8 mouse cellular contexts compared by ENCODE assay signal in genomic region chr5:121190210-121190835, GRCm38 (mm10). TPM values are rescaled to one million over a fixed set of nuclear protein-coding genes. Genes with fewer than 3 reads are reported as not detected.
DNase-seq lines count a peak whose midpoint lies in the region; ATAC-seq and TF ChIP-seq lines count a peak whose summit lies in the region.

No protein-coding gene starts in this region.

- no peaks in the 10 kb centered on the region for H3K9me3 ChIP-seq in lung, postnatal 0 days (ENCODE audit: low read length)
- H3K9me3 ChIP-seq in embryonic facial prominence, embryonic 15.5 days (replicated peaks): no peaks in the 10 kb centered on the region
- no peaks in the 10 kb centered on the region for H3K9me3 ChIP-seq in intestine, embryonic 15.5 days
- no peaks in the 10 kb centered on the region for H3K9me3 ChIP-seq in neural tube, embryonic 14.5 days (ENCODE audit: control insufficient read depth, low read length)

- peak overlapping the region; percentile 90 for H3K27ac ChIP-seq in lung, postnatal 0 days (ENCODE audit: low read length)
- H3K27ac ChIP-seq in embryonic facial prominence, embryonic 15.5 days (replicated peaks): peak overlapping the region; percentile 87
- peak overlapping the region; percentile 76 for H3K27ac ChIP-seq in intestine, embryonic 15.5 days
- peak overlapping the region; percentile 78 for H3K27ac ChIP-seq in neural tube, embryonic 14.5 days (ENCODE audit: low read depth, low read length)

- no peak for TF ChIP-seq EP300 in lung, postnatal 0 days (IDR thresholded peaks at IDR 0.05)

- DNase-seq in lung, postnatal 0 days (ENCODE audit: low spot score): no peak
- DNase-seq in lung, postnatal 25 days (ENCODE audit: low spot score): no peak
- DNase-seq in gastrocnemius, adult 18-20 months (ENCODE audit: low spot score): no peak
- no peak for DNase-seq in layer of hippocampus, postnatal 14 days (ENCODE audit: low spot score in 2 of 2)
- DNase-seq in cerebellum, adult 9-11 months: no peak

- H3K27me3 ChIP-seq in lung, postnatal 0 days (replicated peaks; ENCODE audit: insufficient read depth, low read length): no peaks in the 10 kb centered on the region
- H3K27me3 ChIP-seq in embryonic facial prominence, embryonic 15.5 days: no peaks in the 10 kb centered on the region
- no peaks in the 10 kb centered on the region for H3K27me3 ChIP-seq in intestine, embryonic 15.5 days (replicated peaks)
- peaks cover 2% of the 10 kb centered on the region; the same call in 1 of the 2 replicates for H3K27me3 ChIP-seq in neural tube, embryonic 14.5 days (ENCODE audit: control insufficient read depth, insufficient read depth, low read length)

- no peak for TF ChIP-seq CTCF in lung, postnatal 0 days (IDR thresholded peaks at IDR 0.05)

- H3K4me1 ChIP-seq in lung, postnatal 0 days (ENCODE audit: insufficient read depth, low read depth, low read length): peaks cover 8% of the 10 kb centered on the region; the same call in 1 of the 2 replicates
- peaks cover 45% of the 10 kb centered on the region for H3K4me1 ChIP-seq in embryonic facial prominence, embryonic 15.5 days
- peaks cover 28% of the 10 kb centered on the region for H3K4me1 ChIP-seq in intestine, embryonic 15.5 days (replicated peaks)
- H3K4me1 ChIP-seq in neural tube, embryonic 14.5 days (ENCODE audit: control insufficient read depth, insufficient read depth, low read length): peaks cover 23% of the 10 kb centered on the region

- no peak for ATAC-seq in lung, postnatal 0 days
- no peak for ATAC-seq in embryonic facial prominence, embryonic 15.5 days (ENCODE audit: insufficient number of reproducible peaks, low FRiP score, low TSS enrichment, low read depth)
- no peak for ATAC-seq in intestine, embryonic 15.5 days
- ATAC-seq in neural tube, embryonic 14.5 days (ENCODE audit: low read depth): no peak

- 25% methylated on average over 21 of the region's 21 CpGs for WGBS in lung, postnatal 0 days
- WGBS in embryonic facial prominence, embryonic 15.5 days: 27% methylated on average over 21 of the region's 21 CpGs
- WGBS in intestine, embryonic 15.5 days: 28% methylated on average over 21 of the region's 21 CpGs
- 31% methylated on average over 21 of the region's 21 CpGs for WGBS in neural tube, embryonic 14.5 days

- H3K9ac ChIP-seq in lung, postnatal 0 days (replicated peaks; ENCODE audit: low read depth): peak overlapping the region; percentile 94
- H3K9ac ChIP-seq in embryonic facial prominence, embryonic 15.5 days: peak overlapping the region; percentile 92
- peak overlapping the region; percentile 91 for H3K9ac ChIP-seq in intestine, embryonic 15.5 days
- H3K9ac ChIP-seq in neural tube, embryonic 14.5 days (replicated peaks; ENCODE audit: low read depth, low read length): peak overlapping the region; percentile 95

- H3K4me2 ChIP-seq in lung, postnatal 0 days (replicated peaks; ENCODE audit: low read depth, low read length): peak overlapping the region; percentile 58
- peak overlapping the region; percentile 85 for H3K4me2 ChIP-seq in embryonic facial prominence, embryonic 15.5 days (replicated peaks)
- peak overlapping the region; percentile 76 for H3K4me2 ChIP-seq in intestine, embryonic 15.5 days (replicated peaks)
- peak overlapping the region; percentile 87 for H3K4me2 ChIP-seq in neural tube, embryonic 14.5 days (ENCODE audit: low read depth, low read length)

- H3K36me3 ChIP-seq in lung, postnatal 0 days (ENCODE audit: insufficient read depth, low read length): no peaks in the 10 kb centered on the region
- H3K36me3 ChIP-seq in embryonic facial prominence, embryonic 15.5 days: no peaks in the 10 kb centered on the region
- H3K36me3 ChIP-seq in intestine, embryonic 15.5 days: no peaks in the 10 kb centered on the region; the same call in 1 of the 2 replicates
- H3K36me3 ChIP-seq in neural tube, embryonic 14.5 days (ENCODE audit: control insufficient read depth, insufficient read depth, low read length): no peaks in the 10 kb centered on the region

- H3K4me3 ChIP-seq in lung, postnatal 0 days (ENCODE audit: low read depth, low read length): peak overlapping the region; percentile 98
- H3K4me3 ChIP-seq in embryonic facial prominence, embryonic 15.5 days (replicated peaks): peak overlapping the region; percentile 93
- H3K4me3 ChIP-seq in intestine, embryonic 15.5 days (replicated peaks): peak overlapping the region; percentile 88
- peak overlapping the region; percentile 87 for H3K4me3 ChIP-seq in neural tube, embryonic 14.5 days (ENCODE audit: low read depth, low read length)

RNA-seq across cellular contexts. Expression of gene Ptpn11, which starts 0.9 kb away (rescaled TPM):
- polyA plus RNA-seq in lung, postnatal 0 days (2015; fragmentation: Nextera tagmentation; extraction: Ambion mirVana): 19.7 and 20.0 TPM in 2 replicates
- 21.1 and 24.3 TPM in 2 replicates for polyA plus RNA-seq in embryonic facial prominence, embryonic 15.5 days (2015; fragmentation: Nextera tagmentation; extraction: Ambion mirVana)
- 19.8 and 20.1 TPM in 2 replicates for polyA plus RNA-seq in intestine, embryonic 15.5 days (2015; fragmentation: Nextera tagmentation; extraction: Ambion mirVana)
- polyA plus RNA-seq in neural tube, embryonic 14.5 days (2014; fragmentation: Nextera tagmentation; extraction: Ambion mirVana): 22.0 and 26.6 TPM in 2 replicates
- total RNA-seq in gastrocnemius, adult 18-20 months (2021): 10 to 100 TPM; 58.2 to 78.2 TPM
- total RNA-seq in layer of hippocampus, postnatal 14 days (2021): 10 to 100 TPM; 87.7 to 90.7 TPM

RNA-seq across cellular contexts. Expression of gene Rpl6, which starts 14.0 kb away (rescaled TPM):
- polyA plus RNA-seq in lung, postnatal 0 days (2015; fragmentation: Nextera tagmentation; extraction: Ambion mirVana): 373 and 397 TPM in 2 replicates
- polyA plus RNA-seq in embryonic facial prominence, embryonic 15.5 days (2015; fragmentation: Nextera tagmentation; extraction: Ambion mirVana): 610 and 617 TPM in 2 replicates
- 589 and 659 TPM in 2 replicates for polyA plus RNA-seq in intestine, embryonic 15.5 days (2015; fragmentation: Nextera tagmentation; extraction: Ambion mirVana)
- 368 and 383 TPM in 2 replicates for polyA plus RNA-seq in neural tube, embryonic 14.5 days (2014; fragmentation: Nextera tagmentation; extraction: Ambion mirVana)
- total RNA-seq in gastrocnemius, adult 18-20 months (2021): 100 to 1,000 TPM; 465 to 471 TPM
- total RNA-seq in layer of hippocampus, postnatal 14 days (2021): 100 to 1,000 TPM; 457 to 460 TPM

RNA-seq across cellular contexts. Expression of gene Hectd4, which starts 29.7 kb away (rescaled TPM):
- polyA plus RNA-seq in lung, postnatal 0 days (2015; fragmentation: Nextera tagmentation; extraction: Ambion mirVana): 2.5 and 2.8 TPM in 2 replicates
- polyA plus RNA-seq in embryonic facial prominence, embryonic 15.5 days (2015; fragmentation: Nextera tagmentation; extraction: Ambion mirVana): 5.5 and 5.7 TPM in 2 replicates
- polyA plus RNA-seq in intestine, embryonic 15.5 days (2015; fragmentation: Nextera tagmentation; extraction: Ambion mirVana): 3.9 and 4.2 TPM in 2 replicates
- polyA plus RNA-seq in neural tube, embryonic 14.5 days (2014; fragmentation: Nextera tagmentation; extraction: Ambion mirVana): 30.1 and 35.2 TPM in 2 replicates
- 10 to 100 TPM; 11.3 to 11.8 TPM for total RNA-seq in gastrocnemius, adult 18-20 months (2021)
- total RNA-seq in layer of hippocampus, postnatal 14 days (2021): 100 to 1,000 TPM; 180 to 193 TPM
